Mouse (Mus musculus): ENCODE data around the gene Pde1b. TPM values are rescaled to one million over a fixed set of nuclear protein-coding genes. Genes with fewer than 3 reads are reported as not detected.

Pde1b gene
- total RNA-seq, 1 experiment = 12.0 TPM

DNA sequence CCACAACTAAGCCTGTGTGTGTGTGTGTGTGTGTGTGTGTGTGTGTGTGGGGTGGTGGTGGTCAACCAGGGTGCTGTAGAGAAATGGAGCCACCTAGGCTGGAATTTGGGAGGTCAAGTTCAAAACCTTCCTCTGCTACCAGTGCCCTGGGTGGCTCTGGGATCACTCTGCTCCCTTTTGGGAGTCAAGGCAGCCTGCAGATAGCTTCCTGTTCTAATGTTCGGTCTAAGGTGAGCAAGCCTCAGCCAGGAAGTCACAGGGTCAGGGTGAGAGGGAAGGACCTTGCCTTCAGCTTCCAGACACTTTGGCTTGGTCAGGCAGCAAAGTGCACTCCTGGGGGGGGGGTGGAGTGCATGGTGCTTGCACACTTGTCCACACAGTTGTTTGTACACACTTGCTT is 37.8 kb downstream of the Pde1b start:
- in situ Hi-C loops (cut with MboI; ENCODE audit: low sequenced_read_pairs in 2 of 2, unreplicated experiment in 2 of 2) = no loop called here
- no peaks in the 10 kb centered on the region for H3K9me3 ChIP-seq (ENCODE audit: control insufficient read depth, insufficient read depth, low read depth, low read length)
- H3K27ac ChIP-seq (ENCODE audit: insufficient read depth, low read depth, low read length, poor library complexity, severe bottlenecking) = no peak overlapping the region
- H3K4me1 ChIP-seq (ENCODE audit: control insufficient read depth in 2 of 2, insufficient read depth in 2 of 2, low read length in 2 of 2, poor library complexity in 1 of 2) = peaks cover 0 to 18% of the 10 kb centered on the region in 2 experiments; a peak in 2 of 4 replicates
- no peak overlapping the region for H3K4me3 ChIP-seq (ENCODE audit: insufficient read depth in 1 of 2, low read depth in 1 of 2, low read length in 2 of 2, poor library complexity in 1 of 2, severe bottlenecking in 1 of 2)
- H3K36me3 ChIP-seq (ENCODE audit: control insufficient read depth, insufficient read depth, low read length, poor library complexity, severe bottlenecking) = no peaks in the 10 kb centered on the region; the same call in 1 of the 2 replicates
- TF ChIP-seq MAFK (IDR thresholded peaks at IDR 0.05; ENCODE audit: insufficient read depth, low read depth, low read length) = no peak
- no peak for TF ChIP-seq ZNF384 (IDR thresholded peaks at IDR 0.05; ENCODE audit: low read depth, low read length)
- TF ChIP-seq HCFC1 (IDR thresholded peaks at IDR 0.05; ENCODE audit: borderline replicate concordance, insufficient read depth, low read length) = no peak
- TF ChIP-seq ZC3H11A (IDR thresholded peaks at IDR 0.05; ENCODE audit: borderline replicate concordance, low read depth, low read length) = no peak
- TF ChIP-seq CHD2 (IDR thresholded peaks at IDR 0.05; ENCODE audit: low read depth, low read length) = no peak
- H3K9ac ChIP-seq (ENCODE audit: insufficient read depth, low read depth, low read length, poor library complexity, severe bottlenecking) = no peak overlapping the region
- no peak for DNase-seq (ENCODE audit: low read depth, low spot score)

DNA sequence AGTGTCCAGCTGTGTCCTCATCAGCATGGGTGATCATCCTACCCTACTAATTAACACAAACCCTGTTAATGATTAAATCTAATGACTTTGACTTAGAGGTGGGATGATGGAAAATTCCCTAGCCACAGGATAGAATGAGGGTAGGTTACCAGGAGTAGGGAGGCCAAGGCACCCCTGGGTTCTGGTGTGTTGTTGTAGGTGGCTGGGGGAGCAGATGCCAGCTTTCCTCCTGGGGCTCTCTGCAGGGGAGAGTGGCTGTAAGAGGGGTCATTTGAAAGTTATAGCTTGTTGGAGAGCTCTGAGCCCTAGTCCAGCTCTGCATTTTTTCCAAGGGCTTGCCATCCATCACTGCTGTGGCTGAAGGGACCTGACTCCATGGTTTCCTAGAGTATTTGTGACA is 39.7 kb downstream of the Pde1b start:
- no peak for DNase-seq (ENCODE audit: low read depth, low spot score)
- no peak overlapping the region for H3K4me3 ChIP-seq (ENCODE audit: insufficient read depth in 1 of 2, low read depth in 1 of 2, low read length in 2 of 2, poor library complexity in 1 of 2, severe bottlenecking in 1 of 2)
- no peak overlapping the region for H3K9ac ChIP-seq (ENCODE audit: insufficient read depth, low read depth, low read length, poor library complexity, severe bottlenecking)
- in situ Hi-C loops (cut with MboI; ENCODE audit: low sequenced_read_pairs in 2 of 2, unreplicated experiment in 2 of 2) = no loop called here
- peaks cover 0 to 8% of the 10 kb centered on the region in 2 experiments; a peak in 1 of 4 replicates for H3K4me1 ChIP-seq (ENCODE audit: control insufficient read depth in 2 of 2, insufficient read depth in 2 of 2, low read length in 2 of 2, poor library complexity in 1 of 2)
- H3K9me3 ChIP-seq (ENCODE audit: control insufficient read depth, insufficient read depth, low read depth, low read length) = no peaks in the 10 kb centered on the region
- H3K36me3 ChIP-seq (ENCODE audit: control insufficient read depth, insufficient read depth, low read length, poor library complexity, severe bottlenecking) = no peaks in the 10 kb centered on the region
- no peak overlapping the region for H3K27ac ChIP-seq (ENCODE audit: insufficient read depth, low read depth, low read length, poor library complexity, severe bottlenecking)
- TF ChIP-seq ZC3H11A (IDR thresholded peaks at IDR 0.05; ENCODE audit: borderline replicate concordance, low read depth, low read length) (no peak), MAFK (IDR thresholded peaks at IDR 0.05; ENCODE audit: insufficient read depth, low read depth, low read length) (no peak), HCFC1 (IDR thresholded peaks at IDR 0.05; ENCODE audit: borderline replicate concordance, insufficient read depth, low read length) (no peak), ZNF384 (IDR thresholded peaks at IDR 0.05; ENCODE audit: low read depth, low read length) (no peak), CHD2 (IDR thresholded peaks at IDR 0.05; ENCODE audit: low read depth, low read length) (no peak)

DNA sequence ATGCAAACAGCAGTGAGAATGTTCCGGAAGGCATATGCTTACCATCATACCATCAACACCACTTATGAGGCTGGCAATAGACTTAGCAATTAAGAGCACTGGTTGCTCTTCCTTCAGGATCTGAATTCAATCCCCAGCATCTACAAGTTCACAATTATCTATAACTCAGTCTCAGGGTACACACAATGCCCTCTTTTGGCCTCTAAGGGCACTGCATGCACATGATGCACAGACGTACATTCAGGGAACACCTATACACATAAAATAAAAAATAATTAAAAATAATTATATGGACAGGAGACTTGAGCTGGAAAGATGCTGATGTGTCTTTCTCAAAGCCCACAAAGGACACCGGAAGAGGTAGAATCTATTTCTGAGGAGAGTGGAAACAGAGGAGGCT is 45.1 kb downstream of the Pde1b start:
- H3K9ac ChIP-seq (ENCODE audit: insufficient read depth, low read depth, low read length, poor library complexity, severe bottlenecking) = no peak overlapping the region
- no peak overlapping the region for H3K4me3 ChIP-seq (ENCODE audit: insufficient read depth in 1 of 2, low read depth in 1 of 2, low read length in 2 of 2, poor library complexity in 1 of 2, severe bottlenecking in 1 of 2)
- H3K9me3 ChIP-seq (ENCODE audit: control insufficient read depth, insufficient read depth, low read depth, low read length) = no peaks in the 10 kb centered on the region
- TF ChIP-seq ZC3H11A (IDR thresholded peaks at IDR 0.05; ENCODE audit: borderline replicate concordance, low read depth, low read length) (0 out of 2 replicates have a peak, but pooled peaks have one; percentile 21), HCFC1 (IDR thresholded peaks at IDR 0.05; ENCODE audit: borderline replicate concordance, insufficient read depth, low read length) (no peak)
- in situ Hi-C loops (cut with MboI; ENCODE audit: low sequenced_read_pairs in 2 of 2, unreplicated experiment in 2 of 2) = no loop called here
- DNase-seq (ENCODE audit: low read depth, low spot score) = no peak
- H3K27ac ChIP-seq (ENCODE audit: insufficient read depth, low read depth, low read length, poor library complexity, severe bottlenecking) = no peak overlapping the region
- no peaks in the 10 kb centered on the region for H3K4me1 ChIP-seq (ENCODE audit: control insufficient read depth in 2 of 2, insufficient read depth in 2 of 2, low read length in 2 of 2, poor library complexity in 1 of 2)
- H3K36me3 ChIP-seq (ENCODE audit: control insufficient read depth, insufficient read depth, low read length, poor library complexity, severe bottlenecking) = no peaks in the 10 kb centered on the region

DNA sequence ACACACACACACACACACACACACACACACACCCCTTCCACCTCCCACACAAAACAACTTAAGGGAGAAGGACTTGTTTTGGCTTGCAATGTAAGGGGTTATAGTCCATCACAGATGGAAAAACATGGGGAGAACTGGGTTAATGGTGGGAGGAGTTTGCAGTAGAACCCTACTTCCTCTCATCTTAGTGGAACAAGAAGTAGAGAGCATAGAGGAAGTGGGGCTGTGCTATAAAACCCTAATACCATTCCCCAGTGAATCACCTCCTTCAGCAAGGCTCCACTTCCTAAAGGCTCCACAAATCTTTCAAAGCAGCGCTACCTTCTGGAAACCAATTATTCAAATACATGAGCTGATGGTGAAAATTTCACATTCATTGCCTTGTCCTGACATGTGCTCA is 46.6 kb downstream of the Pde1b start:
- DNase-seq (ENCODE audit: low read depth, low spot score) = no peak
- in situ Hi-C loops (cut with MboI; ENCODE audit: low sequenced_read_pairs in 2 of 2, unreplicated experiment in 2 of 2) = no loop called here
- Histone ChIP-seq H3K4me1 (ENCODE audit: control insufficient read depth in 2 of 2, insufficient read depth in 2 of 2, low read length in 2 of 2, poor library complexity in 1 of 2) (no peaks in the 10 kb centered on the region), H3K9me3 (ENCODE audit: control insufficient read depth, insufficient read depth, low read depth, low read length) (no peaks in the 10 kb centered on the region), H3K9ac (ENCODE audit: insufficient read depth, low read depth, low read length, poor library complexity, severe bottlenecking) (no peak overlapping the region), H3K4me3 (ENCODE audit: insufficient read depth in 1 of 2, low read depth in 1 of 2, low read length in 2 of 2, poor library complexity in 1 of 2, severe bottlenecking in 1 of 2) (no peak overlapping the region), H3K36me3 (ENCODE audit: control insufficient read depth, insufficient read depth, low read length, poor library complexity, severe bottlenecking) (no peaks in the 10 kb centered on the region), H3K27ac (ENCODE audit: insufficient read depth, low read depth, low read length, poor library complexity, severe bottlenecking) (no peak overlapping the region)
- TF ChIP-seq HCFC1 (IDR thresholded peaks at IDR 0.05; ENCODE audit: borderline replicate concordance, insufficient read depth, low read length) (no peak), ZNF384 (IDR thresholded peaks at IDR 0.05; ENCODE audit: low read depth, low read length) (no peak), CHD2 (IDR thresholded peaks at IDR 0.05; ENCODE audit: low read depth, low read length) (no peak), ZC3H11A (IDR thresholded peaks at IDR 0.05; ENCODE audit: borderline replicate concordance, low read depth, low read length) (no peak), MAFK (IDR thresholded peaks at IDR 0.05; ENCODE audit: insufficient read depth, low read depth, low read length) (no peak)

DNA sequence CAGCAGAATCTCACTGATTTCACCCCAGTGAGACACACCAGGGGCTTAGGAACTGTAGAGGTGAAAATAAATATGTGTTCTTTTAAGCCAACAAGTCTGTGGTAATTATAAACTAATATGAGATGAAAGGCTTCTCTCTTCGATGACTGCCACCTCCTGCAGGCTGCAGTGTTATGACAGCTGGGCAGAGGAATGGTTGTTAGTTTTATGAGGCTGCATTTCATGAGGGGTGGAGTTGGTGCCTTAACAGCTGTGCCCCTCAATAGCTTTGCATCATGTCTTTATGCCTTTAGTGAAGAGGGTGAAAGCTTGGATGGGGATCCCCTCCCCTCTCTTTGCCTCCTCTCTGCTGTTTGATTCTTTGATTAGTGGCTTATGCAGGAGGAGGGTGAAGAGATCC is 48.2 kb downstream of the Pde1b start:
- TF ChIP-seq ZNF384 (IDR thresholded peaks at IDR 0.05; ENCODE audit: low read depth, low read length) = no peak
- TF ChIP-seq MAFK (IDR thresholded peaks at IDR 0.05; ENCODE audit: insufficient read depth, low read depth, low read length) = no peak
- TF ChIP-seq CHD2 (IDR thresholded peaks at IDR 0.05; ENCODE audit: low read depth, low read length) = no peak
- TF ChIP-seq HCFC1 (IDR thresholded peaks at IDR 0.05; ENCODE audit: borderline replicate concordance, insufficient read depth, low read length) = no peak
- TF ChIP-seq ZC3H11A (IDR thresholded peaks at IDR 0.05; ENCODE audit: borderline replicate concordance, low read depth, low read length) = no peak
- H3K27ac ChIP-seq (ENCODE audit: insufficient read depth, low read depth, low read length, poor library complexity, severe bottlenecking) = no peak overlapping the region
- DNase-seq (ENCODE audit: low read depth, low spot score) = no peak
- no peak overlapping the region for H3K9ac ChIP-seq (ENCODE audit: insufficient read depth, low read depth, low read length, poor library complexity, severe bottlenecking)
- no peaks in the 10 kb centered on the region for H3K4me1 ChIP-seq (ENCODE audit: control insufficient read depth in 2 of 2, insufficient read depth in 2 of 2, low read length in 2 of 2, poor library complexity in 1 of 2)
- H3K4me3 ChIP-seq (ENCODE audit: insufficient read depth in 1 of 2, low read depth in 1 of 2, low read length in 2 of 2, poor library complexity in 1 of 2, severe bottlenecking in 1 of 2) = no peak overlapping the region
- no peaks in the 10 kb centered on the region for H3K36me3 ChIP-seq (ENCODE audit: control insufficient read depth, insufficient read depth, low read length, poor library complexity, severe bottlenecking)
- no peaks in the 10 kb centered on the region for H3K9me3 ChIP-seq (ENCODE audit: control insufficient read depth, insufficient read depth, low read depth, low read length)
- in situ Hi-C loops (cut with MboI; ENCODE audit: low sequenced_read_pairs in 2 of 2, unreplicated experiment in 2 of 2) = no loop called here

Data from ES-E14 (cell line).